Mouse (Mus musculus) retina, postnatal 1 day (tissue): ENCODE measurements at regions not wholly inside any gene's neighbourhood (a gene's known extent, or its start where the extent isn't known, plus 50 kb on each side); places are given as distances from the start of the nearest gene placed in this dataset.

Experiments
- DNase-seq: peaks from one replicate; pipeline ENCODE4 v3.0.0-alpha.2; 2012

GRCm38 (mm10) chr11:79881812-79882211 lies 80.4 kb downstream of the Utp6 start:
- DNase-seq: no peak

- DNase-seq: no peak
Measured at GRCm38 (mm10) chr11:79878091-79878490, 84.1 kb downstream of the Utp6 start.

- no peak for DNase-seq
Measured at GRCm38 (mm10) chr11:79877184-79877745, 84.9 kb downstream of the Utp6 start.

GRCm38 (mm10) chr11:79871783-79872628 lies 90.2 kb downstream of the Utp6 start:
- no peak for DNase-seq

- DNase-seq: peak; percentile 60
Measured at GRCm38 (mm10) chr11:79870189-79870588, 92.0 kb downstream of the Utp6 start.

- DNase-seq: peak; percentile 39
Measured at GRCm38 (mm10) chr11:79869009-79869408, 93.2 kb downstream of the Utp6 start.

GRCm38 (mm10) chr11:79864836-79865235 lies 97.4 kb downstream of the Utp6 start:
- DNase-seq: no peak

GRCm38 (mm10) chr11:79863487-79864175 lies 98.6 kb downstream of the Utp6 start:
- DNase-seq: no peak

- DNase-seq: peak; percentile 23
Measured at GRCm38 (mm10) chr11:79860611-79861067, 101.6 kb downstream of the Utp6 start.

GRCm38 (mm10) chr11:79856376-79856775 lies 105.8 kb downstream of the Utp6 start:
- no peak for DNase-seq

- DNase-seq: no peak
Measured at GRCm38 (mm10) chr11:79849545-79849944, 112.6 kb downstream of the Utp6 start.

GRCm38 (mm10) chr11:79844436-79844835 lies 117.8 kb downstream of the Utp6 start:
- DNase-seq: no peak

- DNase-seq: no peak
Measured at GRCm38 (mm10) chr11:79843021-79843420, 119.2 kb downstream of the Utp6 start.

- no peak for DNase-seq
Measured at GRCm38 (mm10) chr11:79839973-79840372, 122.2 kb downstream of the Utp6 start.

- no peak for DNase-seq
Measured at GRCm38 (mm10) chr11:79838051-79838450, 124.1 kb downstream of the Utp6 start.

- DNase-seq: peak; percentile 4
Measured at GRCm38 (mm10) chr11:79837076-79837990, 124.9 kb downstream of the Utp6 start.

GRCm38 (mm10) chr11:79835873-79836272 lies 126.3 kb downstream of the Utp6 start:
- no peak for DNase-seq

GRCm38 (mm10) chr11:79833817-79834216 lies 128.4 kb downstream of the Utp6 start:
- DNase-seq: no peak

- no peak for DNase-seq
Measured at GRCm38 (mm10) chr11:79831591-79832320, 130.4 kb downstream of the Utp6 start.

GRCm38 (mm10) chr11:79830567-79831055 lies 131.6 kb downstream of the Utp6 start:
- DNase-seq: no peak

- no peak for DNase-seq
Measured at GRCm38 (mm10) chr11:79827034-79827433, 135.2 kb downstream of the Utp6 start.

GRCm38 (mm10) chr11:79825881-79826280 lies 136.3 kb downstream of the Utp6 start:
- DNase-seq: no peak
